Mouse (Mus musculus) thymus, adult 2 months (tissue): ENCODE data around the gene Mad1l1. TPM values are rescaled to one million over a fixed set of nuclear protein-coding genes. Genes with fewer than 3 reads are reported as not detected.

Source experiments
- DNase-seq: peaks from one replicate; pipeline ENCODE4 v3.0.0; 2021
- H3K27ac ChIP-seq: fragments of 200-500 bp; 2 replicates; pipeline ENCODE4 v1.5.1; 2012; ENCODE audit warnings: low read length, control low read depth; ENCODE audit not compliant: control insufficient read depth, insufficient read depth
- H3K27me3 ChIP-seq: fragments of 200-500 bp; 2 replicates; pipeline ENCODE4 v1.6.1; 2012; ENCODE audit warnings: mild to moderate bottlenecking, low read length, moderate library complexity, mixed read lengths; ENCODE audit not compliant: control insufficient read depth, insufficient read depth
- H3K36me3 ChIP-seq: fragments of 200-500 bp; 2 replicates; pipeline ENCODE4 v1.6.1; 2012; ENCODE audit warnings: mild to moderate bottlenecking, low read length, moderate library complexity; ENCODE audit not compliant: control insufficient read depth, insufficient read depth
- H3K4me1 ChIP-seq: fragments of 200-500 bp; replicated peaks from 2 replicates; pipeline ENCODE4 v1.6.1; 2012; ENCODE audit warnings: low read length; ENCODE audit not compliant: control insufficient read depth, insufficient read depth
- H3K4me3 ChIP-seq: fragments of 200-500 bp; 2 replicates; pipeline ENCODE4 v1.5.1; 2012; ENCODE audit warnings: mild to moderate bottlenecking, low read length, control low read depth, moderate library complexity; ENCODE audit not compliant: control insufficient read depth, insufficient read depth
- CTCF ChIP-seq: fragments of 200-500 bp; IDR thresholded peaks from 2 replicates; pipeline ENCODE4 v1.5.1; 2012; ENCODE audit warnings: mild to moderate bottlenecking, control low read depth, low read length, moderate library complexity, borderline replicate concordance; ENCODE audit not compliant: control insufficient read depth, poor library complexity, insufficient read depth; ENCODE audit errors: extremely low read depth
- POLR2A ChIP-seq: fragments of 200-500 bp; IDR thresholded peaks from 2 replicates; pipeline ENCODE4 v1.6.1; 2012; ENCODE audit warnings: mild to moderate bottlenecking, low read length, control low read depth, moderate library complexity; ENCODE audit not compliant: control insufficient read depth, poor library complexity, insufficient read depth; ENCODE audit errors: extremely low read depth
- WGBS: fragments of 180-500 bp; shearing (Covaris S2); methylation state at CpG from one replicate; pipeline ENCODE4 v1.1.7; 2018; 5-methylcytosine and 5-hydroxymethylcytosine counted together
- polyA plus RNA-seq: library from polyadenylated mRNA; depleted of rRNA; stranded (reverse); fragments of >200 nt; gene quantifications from 2 replicates; pipeline ENCODE4 v1.2.3, GENCODE M21; 2012

The Mad1l1 gene
- polyA plus RNA-seq, 1 experiment = 252 TPM

DNA sequence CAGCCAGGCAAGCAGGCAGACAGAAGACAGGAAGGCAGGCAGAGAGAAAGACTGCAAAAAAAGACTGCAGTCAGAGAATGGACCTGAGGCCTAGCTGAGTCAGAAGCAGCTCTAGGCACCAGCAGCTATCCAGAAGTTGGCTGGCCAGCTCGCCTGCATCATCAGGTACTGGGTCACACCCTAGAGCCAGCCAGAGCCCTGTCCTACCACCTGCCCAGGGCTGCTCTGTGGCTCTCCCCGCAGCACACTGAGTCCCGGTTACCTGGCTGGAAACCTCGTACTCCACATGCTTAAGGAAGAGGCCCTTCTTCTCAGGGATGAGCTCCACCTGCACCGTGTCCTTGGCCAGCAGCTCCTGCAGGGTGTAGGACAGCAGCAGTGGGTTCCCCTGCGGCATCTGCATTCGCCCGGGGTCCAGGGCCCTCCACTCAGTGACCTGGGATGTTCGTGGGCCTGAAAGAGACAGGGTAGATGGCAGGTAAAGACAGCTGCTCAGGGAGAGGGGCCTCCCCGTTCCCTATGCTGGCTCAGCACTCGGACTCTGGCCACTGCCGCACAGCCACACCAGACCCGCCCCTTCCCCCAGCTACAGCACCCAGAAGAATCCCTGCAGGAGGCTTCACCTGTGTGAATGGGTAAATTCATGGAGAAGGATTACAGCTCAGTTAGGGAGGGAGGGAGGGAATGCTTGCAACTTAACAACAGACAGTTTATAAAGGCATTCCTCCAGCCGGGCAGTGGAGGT is 38.8 kb upstream of the Mad1l1 start:
- no peak for TF ChIP-seq POLR2A
- no peak for TF ChIP-seq CTCF
- H3K36me3 ChIP-seq = no peaks in the 10 kb centered on the region
- 96% methylated on average over 14 of the region's 14 CpGs for WGBS
- H3K4me3 ChIP-seq = no peak overlapping the region
- no peaks in the 10 kb centered on the region for H3K27me3 ChIP-seq
- no peak for DNase-seq
- no peaks in the 10 kb centered on the region for H3K4me1 ChIP-seq
- H3K27ac ChIP-seq = no peak overlapping the region

DNA sequence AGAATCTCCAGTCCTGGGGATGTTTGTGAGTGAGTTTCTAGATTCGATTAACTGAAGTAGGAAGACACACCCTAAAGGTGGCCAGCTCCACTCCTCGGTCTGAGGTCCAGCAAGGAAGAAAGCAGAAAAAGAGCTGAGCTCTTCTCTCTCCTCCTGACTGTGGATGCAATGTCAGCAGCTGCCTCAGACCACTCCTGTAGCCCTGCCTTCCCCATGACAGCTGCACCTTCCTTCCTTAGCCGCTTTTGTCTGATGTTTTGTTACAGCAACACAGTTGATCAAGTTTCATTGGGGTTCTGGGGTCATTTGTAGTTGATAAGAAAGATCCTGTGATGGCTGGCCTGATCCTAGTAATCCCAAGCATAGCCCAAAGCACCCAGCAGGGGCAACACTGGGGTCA is 36.1 kb upstream of the Mad1l1 start:
- Histone ChIP-seq H3K4me3 (no peak overlapping the region), H3K27me3 (no peaks in the 10 kb centered on the region), H3K4me1 (no peaks in the 10 kb centered on the region), H3K36me3 (no peaks in the 10 kb centered on the region), H3K27ac (no peak overlapping the region)
- no peak for TF ChIP-seq CTCF
- no peak for DNase-seq
- WGBS = 93% methylated on average over 3 of the region's 3 CpGs

DNA sequence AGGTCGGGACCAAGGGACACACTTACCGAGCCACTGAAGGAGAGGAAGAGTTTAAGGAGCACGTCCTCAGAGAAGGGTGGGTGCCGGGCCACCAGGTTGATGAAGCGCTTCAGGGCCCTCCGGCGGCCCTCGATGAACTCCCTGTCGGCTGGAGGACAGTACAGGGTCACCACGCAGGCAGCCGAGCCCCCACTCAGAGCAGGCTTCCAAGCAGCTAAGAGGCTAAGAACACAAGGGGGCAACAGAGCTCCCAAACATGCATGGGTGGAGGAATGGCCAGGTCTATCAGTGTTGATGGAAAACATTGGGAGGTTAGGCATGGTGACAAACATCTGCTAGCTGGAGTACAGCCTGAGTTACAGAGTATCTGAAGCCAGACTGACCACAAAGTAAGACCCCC is 34.6 kb upstream of the Mad1l1 start:
- H3K4me3 ChIP-seq = no peak overlapping the region
- DNase-seq = no peak
- H3K27me3 ChIP-seq = no peaks in the 10 kb centered on the region
- peaks cover 4% of the 10 kb centered on the region; the same call in 1 of the 2 replicates for H3K4me1 ChIP-seq
- no peak overlapping the region for H3K27ac ChIP-seq
- no peaks in the 10 kb centered on the region for H3K36me3 ChIP-seq
- WGBS = 96% methylated on average over 11 of the region's 11 CpGs
- no peak for TF ChIP-seq CTCF
- TF ChIP-seq POLR2A = no peak

DNA sequence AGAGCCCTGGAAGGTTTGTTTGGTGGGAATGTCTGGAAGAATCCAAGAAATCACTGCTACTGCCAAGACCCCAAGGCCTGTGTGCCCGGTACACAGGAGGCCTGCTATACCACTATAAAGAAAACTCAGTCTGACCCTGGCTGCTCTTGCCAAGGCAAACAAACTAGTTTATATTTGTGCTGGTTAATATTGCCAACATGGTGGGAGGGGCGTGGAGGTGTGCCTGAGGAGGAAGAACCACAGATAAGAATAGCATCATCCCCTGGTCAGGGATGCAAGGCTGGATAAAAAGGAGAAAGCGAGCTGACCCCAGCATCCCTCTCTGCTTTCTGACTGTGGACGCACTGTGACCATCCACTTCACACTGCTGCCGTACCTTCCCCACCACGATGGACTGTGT is 31.0 kb upstream of the Mad1l1 start:
- Histone ChIP-seq H3K4me3 (no peak overlapping the region), H3K27me3 (no peaks in the 10 kb centered on the region), H3K4me1 (peaks cover 13% of the 10 kb centered on the region), H3K36me3 (no peaks in the 10 kb centered on the region), H3K27ac (no peak overlapping the region)
- no peak for TF ChIP-seq POLR2A
- no peak for TF ChIP-seq CTCF
- 96% methylated on average over 6 of the region's 6 CpGs for WGBS
- no peak for DNase-seq

DNA sequence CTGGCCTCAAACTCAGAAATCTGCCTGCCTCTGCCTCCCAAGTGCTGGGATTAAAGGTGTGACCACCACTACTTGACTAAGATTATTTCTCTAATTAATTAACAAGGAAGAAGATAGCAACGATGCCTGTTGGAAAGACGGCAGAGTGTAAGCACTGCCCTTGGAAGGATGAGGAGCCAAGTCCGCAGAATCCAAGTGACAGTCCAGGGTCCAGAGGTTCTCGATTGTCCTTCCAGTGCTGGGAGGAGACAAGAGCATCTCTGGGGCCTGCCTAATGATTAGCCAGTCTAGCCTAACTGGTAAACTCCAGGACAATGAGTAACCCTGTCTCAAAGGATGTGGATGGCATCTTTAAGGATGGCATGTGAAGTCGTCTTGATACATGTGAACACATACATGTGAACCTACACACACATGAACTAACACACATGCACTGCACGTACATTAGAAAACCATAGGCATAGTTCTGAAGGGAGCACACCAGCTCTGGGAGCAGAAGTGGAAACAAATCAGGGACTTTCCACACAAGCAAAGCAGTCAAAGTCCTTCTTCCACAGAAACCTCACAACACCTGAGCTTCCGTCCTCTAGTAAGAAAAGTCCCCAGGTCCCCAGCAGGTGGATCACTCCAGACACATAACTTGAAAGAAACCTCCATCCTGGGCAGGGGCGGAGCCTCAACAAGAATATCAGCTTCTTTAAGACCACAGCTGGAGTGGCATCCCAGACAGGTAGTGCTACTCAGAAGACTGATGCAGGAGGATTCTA is 29.6 kb upstream of the Mad1l1 start:
- Histone ChIP-seq H3K4me3 (no peak overlapping the region), H3K36me3 (no peaks in the 10 kb centered on the region), H3K27me3 (no peaks in the 10 kb centered on the region), H3K4me1 (peaks cover 13% of the 10 kb centered on the region), H3K27ac (no peak overlapping the region)
- DNase-seq = no peak
- 92% methylated on average over 8 of the region's 8 CpGs for WGBS
- no peak for TF ChIP-seq CTCF
- TF ChIP-seq POLR2A = no peak

DNA sequence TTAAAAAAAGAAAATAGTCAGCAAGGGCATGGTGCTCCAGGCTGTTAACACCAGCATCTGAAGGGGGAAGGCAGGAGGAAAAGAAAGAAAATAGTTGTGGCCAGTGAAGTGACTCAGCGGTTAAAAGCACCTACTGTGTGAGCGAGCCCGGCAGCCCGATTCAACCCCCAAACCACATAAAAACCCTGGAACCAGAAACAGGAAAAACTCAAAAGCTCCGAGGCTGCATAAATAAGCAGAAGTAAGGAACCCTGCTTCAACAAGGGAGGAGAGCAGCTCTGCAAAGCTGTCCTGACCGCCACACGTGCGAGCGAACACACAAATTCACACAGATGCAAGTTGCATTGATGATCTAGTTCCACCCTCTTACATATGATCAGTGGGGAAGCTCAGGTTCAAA is 28.5 kb upstream of the Mad1l1 start:
- no peak for TF ChIP-seq CTCF
- no peak for TF ChIP-seq POLR2A
- Histone ChIP-seq H3K27ac (no peak overlapping the region), H3K27me3 (no peaks in the 10 kb centered on the region), H3K36me3 (no peaks in the 10 kb centered on the region), H3K4me3 (no peak overlapping the region), H3K4me1 (peaks cover 13% of the 10 kb centered on the region)
- no peak for DNase-seq
- 7% methylated on average over 9 of the region's 9 CpGs for WGBS
